Mouse (Mus musculus) thymus, postnatal 0 days (tissue): ENCODE data around the gene Nfu1. TPM values are rescaled to one million over a fixed set of nuclear protein-coding genes. Genes with fewer than 3 reads are reported as not detected.
"Not testable (repeated sequence)": the region's sequence is repeated elsewhere in the genome, so short reads cannot be mapped to it uniquely, and the experiment has no call there.

ENCODE experiments used
- DNase-seq: peaks from one replicate; pipeline ENCODE4 v3.0.0-alpha.2; 2015; ENCODE audit warnings: low spot score
- polyA plus RNA-seq: library from polyadenylated mRNA; unstranded; fragments of >200 nt; fragmentation: Nextera tagmentation; extraction: Ambion mirVana; gene quantifications from 2 replicates; pipeline ENCODE4 v1.2.1, GENCODE M21; 2015

Nfu1 gene
- polyA plus RNA-seq, 1 experiment from 2014 or later: 86.1 TPM

DNA sequence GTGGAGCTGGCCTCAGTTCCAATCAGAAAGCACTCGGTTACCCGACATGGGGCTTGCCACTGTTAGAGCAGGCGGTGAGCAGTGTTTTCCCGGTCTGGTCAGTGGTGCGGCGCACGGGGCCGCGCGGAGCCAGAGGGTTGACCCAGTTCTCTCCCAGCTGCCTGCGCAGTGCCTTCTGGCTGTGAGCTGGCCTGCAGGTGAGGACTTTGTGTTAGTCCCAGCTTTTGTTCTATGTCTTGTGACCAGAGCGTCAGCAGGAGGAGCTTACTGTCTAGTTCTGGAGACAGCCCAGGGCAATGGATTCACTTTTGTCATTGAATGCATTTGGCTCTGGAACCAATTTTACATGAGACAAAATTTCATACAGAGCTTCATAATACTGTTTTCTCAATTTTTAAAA is 12.8 kb downstream of the Nfu1 start:
- DNase-seq: no peak

DNA sequence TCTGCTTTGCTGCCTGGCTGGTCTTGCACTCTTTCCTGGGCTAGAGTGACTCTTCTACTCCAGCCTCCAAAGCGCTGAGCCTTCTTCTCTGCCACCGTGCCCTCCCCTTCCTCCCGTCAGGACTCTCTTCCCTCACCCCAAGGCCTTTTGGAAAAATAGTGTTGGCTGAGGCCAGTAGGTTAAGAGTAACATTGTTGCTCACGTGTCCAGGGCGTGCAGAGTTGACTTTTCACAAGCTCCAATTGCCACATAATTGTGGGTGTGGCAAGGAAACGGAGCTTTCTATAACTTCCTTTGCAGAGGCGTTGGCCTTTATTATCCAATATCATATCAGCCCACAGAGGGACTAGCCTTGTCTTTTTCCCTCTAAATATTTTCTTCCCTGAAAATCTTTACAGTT is 17.9 kb downstream of the Nfu1 start:
- DNase-seq: no peak

DNA sequence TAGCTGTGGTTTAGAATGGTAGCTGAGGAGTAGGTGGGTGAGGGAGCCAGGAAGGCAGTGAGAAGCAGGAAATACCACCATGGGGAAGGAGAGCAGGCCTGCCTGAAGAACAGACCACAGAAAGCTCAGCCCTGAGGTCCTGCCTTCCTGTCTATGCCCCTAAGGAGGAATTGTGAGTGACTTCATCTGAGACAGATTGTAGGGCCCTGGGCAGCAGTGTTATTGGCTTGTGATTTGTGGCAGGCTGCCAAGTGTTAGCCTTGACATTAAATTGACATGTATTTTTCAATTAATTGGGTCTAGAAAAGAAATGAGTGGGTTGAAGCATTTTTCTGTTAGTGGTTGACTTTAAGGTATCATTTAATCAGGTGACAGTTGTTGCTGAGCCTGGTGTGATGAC is 19.8 kb downstream of the Nfu1 start:
- DNase-seq: no peak

DNA sequence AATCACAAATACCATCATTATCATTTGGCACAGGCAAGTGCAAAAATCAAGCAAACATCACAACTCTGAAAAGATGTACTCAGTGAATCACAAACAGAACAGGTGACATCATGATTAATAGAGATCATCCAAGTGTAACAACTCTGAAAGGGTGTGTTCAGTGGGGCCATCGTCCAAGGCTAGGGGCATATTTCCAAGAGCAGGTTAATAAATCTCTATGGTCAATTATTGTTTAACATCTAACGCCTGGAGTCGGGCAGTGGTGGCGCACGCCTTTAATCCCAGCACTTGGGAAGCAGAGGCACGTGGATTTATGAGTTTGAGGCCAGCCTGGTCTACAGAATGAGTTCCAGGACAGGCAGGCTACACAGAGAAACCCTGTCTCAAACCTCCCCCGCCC is 22.3 kb downstream of the Nfu1 start:
- not testable (repeated sequence) for DNase-seq

DNA sequence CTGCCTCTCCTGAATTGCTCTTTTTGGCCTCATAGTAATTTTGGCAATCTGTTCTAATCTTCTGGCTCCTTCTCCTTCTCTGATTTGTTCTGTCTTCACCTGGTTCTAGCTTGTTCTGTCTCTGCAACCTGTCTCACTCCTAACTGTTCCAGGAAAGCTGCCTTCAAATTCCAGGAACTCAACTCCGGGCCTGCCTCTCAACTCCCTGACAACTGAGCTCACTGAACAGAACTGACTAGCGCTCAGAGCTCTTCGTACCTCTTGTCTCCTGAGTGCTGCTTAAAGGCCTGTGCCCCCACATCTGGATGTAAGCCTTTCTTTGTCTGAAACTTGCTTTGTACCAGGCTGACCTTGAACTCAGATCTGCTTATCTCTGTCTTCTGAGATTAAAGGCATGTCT is 23.4 kb downstream of the Nfu1 start:
- DNase-seq: no peak

DNA sequence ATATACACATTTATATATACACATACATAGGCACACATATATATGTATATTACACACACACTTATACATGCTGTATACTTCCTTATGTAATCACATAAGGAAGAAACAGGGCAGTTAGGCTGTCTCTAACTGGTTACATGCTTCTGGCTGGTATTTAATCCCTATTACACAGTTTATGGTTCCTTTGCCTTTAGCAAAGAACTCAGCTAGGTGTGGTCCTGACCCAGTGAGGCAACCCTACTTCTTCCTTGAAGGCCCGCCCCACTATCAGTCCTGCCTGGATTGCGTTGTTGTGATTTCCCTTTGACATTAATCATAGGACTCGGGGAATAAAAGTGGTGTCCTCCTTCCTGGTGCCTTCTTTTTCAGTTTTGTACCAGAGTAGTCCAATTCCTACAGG is 25.4 kb downstream of the Nfu1 start:
- DNase-seq: no peak

DNA sequence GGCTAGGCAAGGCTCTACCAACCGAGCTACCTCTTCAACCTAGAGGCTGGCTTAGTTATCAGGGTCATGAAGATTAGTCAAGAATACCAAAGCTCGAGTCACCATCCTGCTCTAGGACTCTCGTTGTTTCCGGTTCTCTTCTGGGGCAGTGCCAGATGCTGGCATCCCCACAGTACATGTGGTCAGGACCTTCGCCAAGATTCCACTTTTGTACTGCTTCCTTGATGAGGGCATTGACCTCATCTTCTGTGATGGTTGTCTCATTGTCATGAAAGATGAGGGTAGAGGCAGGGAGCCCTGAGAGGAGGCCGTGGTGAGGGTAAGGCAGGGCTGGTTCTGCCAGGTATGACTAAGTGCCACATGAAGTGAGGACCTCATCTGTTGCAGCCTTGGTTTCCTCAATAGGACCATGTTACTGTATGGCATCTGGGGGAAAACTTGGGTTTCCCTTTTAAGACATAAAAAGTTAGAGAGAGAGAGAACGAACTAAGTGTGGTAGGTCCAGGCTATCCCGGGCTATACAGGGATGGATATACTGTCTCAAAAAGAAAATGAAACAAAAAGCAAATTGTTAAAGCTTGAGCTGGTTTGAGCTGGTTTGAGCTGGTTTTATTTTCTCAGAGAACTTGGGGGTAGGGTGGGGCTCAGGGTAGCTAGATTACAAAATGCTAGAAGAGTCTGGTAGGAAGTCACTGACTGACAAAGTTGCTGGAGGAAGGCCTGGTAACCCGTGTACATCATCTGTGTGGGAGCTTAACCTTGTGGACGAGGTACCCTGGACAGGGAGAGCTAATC is 29.0 kb downstream of the Nfu1 start:
- DNase-seq: no peak

DNA sequence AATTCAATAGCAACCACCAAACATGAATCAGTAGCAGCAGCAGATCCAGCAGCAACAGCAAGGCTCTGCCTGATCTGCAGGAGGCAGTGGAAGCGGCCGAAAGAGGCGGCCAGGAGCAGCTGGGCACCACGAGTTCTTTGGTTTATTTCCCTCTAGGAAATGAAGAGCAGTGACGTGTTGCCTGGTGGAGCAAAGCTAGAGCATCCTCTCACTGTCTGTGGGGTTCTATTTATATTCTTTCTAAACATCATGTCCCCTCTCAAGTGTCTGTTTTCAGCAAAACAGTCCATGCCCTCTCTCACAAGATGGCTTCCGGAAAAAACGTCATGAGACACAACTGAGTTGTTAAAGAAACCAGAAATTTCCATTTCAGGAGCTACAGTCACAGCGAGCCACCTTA is 30.1 kb downstream of the Nfu1 start:
- DNase-seq: no peak

DNA sequence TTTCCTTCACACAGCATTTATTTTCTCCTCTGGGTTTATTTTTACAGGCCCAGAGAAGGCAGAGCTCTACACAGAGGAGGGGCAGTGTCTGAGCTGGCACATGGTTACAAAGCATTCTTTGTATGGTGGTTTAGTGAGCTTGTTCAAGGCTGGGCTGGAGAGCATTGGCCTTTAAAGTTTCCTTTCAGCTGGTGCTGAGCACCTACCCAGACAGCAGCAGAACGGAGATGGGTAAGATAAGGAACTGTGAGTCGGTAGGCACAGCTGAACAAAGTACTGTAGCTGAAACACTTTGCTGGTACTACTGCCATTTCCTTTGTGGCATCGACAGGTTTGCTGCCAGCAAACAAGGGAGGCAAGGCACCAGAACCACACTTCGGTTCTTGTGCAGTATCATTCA is 31.9 kb downstream of the Nfu1 start:
- peak; percentile 81 for DNase-seq

DNA sequence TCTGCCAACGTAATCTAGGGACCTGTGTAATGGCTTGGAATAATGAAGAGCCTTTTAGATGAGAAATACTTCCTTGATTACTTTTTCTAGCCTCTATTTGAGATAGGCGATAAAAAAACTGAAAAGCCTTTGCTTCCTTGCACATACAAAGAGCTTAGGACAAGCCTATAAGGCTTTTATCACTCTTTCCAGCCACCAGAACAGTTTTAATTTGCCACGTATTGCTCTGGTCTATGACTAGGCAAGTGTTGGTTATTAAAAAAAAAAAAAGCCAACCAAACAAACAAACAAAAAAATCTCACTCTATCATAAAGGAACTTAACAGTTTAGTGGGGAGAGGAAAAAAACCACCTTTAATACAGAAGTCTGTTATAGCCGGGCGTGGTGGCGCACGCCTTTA is 32.4 kb downstream of the Nfu1 start:
- DNase-seq: no peak

DNA sequence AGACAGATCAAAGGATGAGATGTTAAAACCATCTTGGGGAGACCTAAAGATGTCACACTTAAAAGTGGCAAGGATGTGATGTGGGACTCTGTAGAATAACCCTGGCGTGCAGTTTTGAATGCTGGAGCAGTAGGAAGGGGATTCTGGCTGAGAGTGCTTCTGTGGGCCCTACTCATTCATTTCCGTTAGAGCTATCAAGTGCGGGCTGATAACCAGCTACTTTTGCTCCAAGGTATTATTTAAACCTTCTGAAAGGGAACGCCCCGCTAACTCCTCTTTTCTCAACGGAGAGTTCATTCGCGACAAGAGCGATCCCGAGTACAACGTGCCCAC is 32.9 kb downstream of the Nfu1 start:
- no peak for DNase-seq

DNA sequence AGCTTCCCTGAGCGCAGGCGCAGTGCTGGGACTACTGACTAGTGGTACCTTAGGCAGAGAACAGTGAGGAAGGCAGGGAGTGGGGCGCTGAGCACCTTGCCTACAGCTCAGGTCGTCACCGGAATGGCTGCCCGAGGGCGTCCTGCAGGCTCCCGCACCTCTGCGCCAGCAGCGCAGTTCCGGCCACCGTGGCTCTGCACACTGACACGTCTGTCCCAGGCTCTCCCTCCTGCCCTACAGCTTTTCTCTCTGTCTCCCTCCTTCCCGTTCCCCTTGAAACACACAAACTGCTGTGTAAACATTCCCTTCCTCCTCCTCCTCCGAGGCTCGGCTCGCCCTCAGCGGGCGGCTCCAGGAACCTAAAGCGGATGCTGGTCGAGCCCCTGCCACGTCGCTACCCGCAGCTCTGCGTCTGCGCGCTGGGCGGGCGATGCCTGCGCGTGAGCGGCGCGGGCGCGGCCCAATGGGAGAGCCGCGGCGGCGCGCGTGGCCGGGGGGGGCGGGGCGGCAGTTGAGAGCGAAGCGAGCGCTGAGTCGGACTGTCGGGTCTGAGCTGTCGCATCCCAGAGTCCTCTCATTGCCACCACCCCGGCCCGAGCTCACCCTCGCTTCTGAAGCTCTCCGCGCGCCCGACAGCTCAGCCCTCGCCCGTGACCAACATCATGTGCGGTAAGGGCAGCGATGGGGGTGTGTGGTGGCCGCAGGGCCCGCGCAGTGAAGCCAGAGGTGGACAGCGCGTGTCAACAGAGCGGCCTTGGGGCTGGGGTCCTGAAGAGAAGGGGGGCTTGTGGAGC is 33.5 kb downstream of the Nfu1 start, which contains the start of gene Gfpt1:
Gene Gfpt1 (plus strand): TSS at position 510 of the 794 bp plus-strand sequence.
- peak; percentile 96 for DNase-seq

DNA sequence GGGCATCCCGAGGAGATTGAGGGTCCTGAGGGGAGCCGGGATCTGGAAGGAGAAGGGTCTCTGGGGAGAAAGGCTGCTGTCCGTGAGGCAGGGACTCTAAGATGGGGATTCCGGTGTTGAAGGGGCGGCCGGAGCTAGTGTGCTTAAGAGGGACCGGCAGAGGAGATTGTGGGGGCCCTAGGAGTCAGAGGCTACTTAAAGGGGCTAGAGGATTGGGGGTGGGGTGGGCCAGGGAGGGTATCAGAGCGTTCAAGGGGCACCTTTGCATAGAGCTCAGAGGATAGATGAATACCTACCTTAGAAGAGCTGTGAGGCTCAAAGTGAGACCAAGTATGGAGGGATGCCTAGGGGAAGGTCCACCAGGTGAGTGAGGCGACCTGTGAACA is 34.1 kb downstream of the Nfu1 start:
- DNase-seq: no peak

DNA sequence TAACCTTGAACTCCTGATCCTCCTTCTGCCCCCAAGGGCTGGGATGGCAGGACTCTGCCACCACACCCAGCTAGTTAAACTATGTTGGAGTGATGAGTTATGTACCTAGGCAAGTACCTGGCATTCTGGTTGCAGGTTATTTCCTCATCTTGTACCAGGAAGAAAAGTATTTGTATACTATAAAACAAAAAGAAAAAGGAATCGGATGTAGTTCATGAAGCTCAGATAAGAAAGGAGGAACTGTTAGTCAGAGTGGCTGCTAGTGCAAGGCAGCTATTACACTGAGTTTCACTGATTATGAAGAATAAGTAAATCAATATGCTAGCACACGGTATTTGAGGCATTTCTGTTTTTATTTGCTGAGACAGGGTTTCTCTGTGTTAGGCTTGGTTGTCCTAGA is 35.9 kb downstream of the Nfu1 start:
- no peak for DNase-seq

DNA sequence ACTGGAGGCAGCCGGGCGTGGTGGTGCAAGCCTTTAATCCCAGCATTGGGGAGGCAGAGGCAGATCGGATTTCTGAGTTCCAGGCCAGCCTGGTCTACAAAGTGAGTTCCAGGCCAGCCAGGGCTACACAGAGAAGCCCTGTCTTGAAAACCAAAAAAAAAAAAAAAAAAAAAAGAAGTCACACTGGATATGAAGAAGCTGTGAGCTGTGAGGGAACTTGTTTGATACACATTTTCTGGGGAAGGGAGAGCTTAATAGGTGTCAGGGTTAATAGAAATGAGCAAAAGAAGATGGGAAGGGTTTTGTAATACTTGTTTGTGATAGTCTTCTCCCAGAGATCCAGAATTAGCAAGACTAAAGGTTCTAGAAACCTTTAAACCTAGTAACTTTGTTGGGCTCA is 36.5 kb downstream of the Nfu1 start:
- DNase-seq: no peak

DNA sequence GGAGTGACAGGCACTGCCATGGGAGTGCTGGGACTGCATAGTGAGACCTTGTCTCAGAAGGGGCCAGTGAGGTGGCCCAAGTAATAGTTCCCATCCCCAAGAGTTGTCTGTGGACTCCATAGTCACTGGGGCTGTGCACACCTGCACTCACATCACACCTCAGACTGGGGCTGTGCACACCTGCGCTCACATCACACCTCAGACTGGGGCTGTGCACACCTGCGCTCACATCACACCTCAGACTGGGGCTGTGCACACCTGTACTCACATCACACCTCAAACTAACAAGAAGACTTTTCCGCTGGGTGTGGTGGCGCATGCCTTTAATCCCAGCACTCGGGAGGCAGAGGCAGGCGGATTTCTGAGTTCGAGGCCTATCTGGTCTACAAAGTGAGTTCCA is 39.7 kb downstream of the Nfu1 start:
- DNase-seq: not testable (repeated sequence)

DNA sequence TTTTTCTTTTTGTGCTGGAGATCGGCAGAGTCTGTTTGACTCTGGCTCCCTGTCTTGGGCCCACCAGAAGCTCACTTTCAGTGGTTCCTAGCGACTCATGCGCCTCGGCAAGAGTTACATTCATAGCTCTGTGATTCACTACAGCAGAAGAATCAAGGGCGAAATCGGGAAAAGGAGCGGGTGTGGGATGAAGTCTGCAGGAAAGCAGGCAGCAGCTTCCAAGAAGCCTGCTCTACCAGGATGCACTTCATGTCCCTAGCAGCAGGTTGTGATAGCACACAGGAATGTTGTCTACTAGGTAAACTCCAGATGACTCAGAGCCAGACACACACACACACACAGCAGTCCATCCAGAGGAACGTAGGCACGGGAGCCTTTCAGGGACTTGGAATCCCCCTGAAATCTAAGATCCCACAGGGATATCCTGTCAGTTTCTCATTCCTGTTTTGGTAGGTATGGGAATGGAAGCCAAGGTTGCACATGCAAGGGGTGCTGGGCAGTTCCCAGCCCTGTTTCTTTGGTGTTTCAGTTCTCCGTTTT is 42.9 kb downstream of the Nfu1 start:
- DNase-seq: no peak

DNA sequence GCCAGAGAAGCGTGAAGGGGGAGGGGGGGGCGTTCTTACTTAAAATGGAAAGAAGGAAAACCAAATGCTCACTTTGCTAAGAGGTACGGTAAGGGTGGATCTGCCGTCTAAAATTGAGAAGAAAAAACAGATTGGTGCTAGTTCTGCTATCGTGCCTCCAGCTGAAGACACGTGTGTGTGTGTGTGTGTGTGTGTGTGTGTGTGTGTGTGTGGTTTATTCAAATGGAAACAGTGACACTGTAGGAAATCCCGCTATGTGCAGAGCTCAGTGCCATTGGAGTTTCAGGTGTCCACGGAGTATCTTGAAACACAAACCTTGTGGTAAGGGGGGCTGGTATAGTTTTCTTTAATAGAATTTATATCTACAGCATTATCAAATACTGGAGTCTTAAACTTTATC is 45.2 kb downstream of the Nfu1 start:
- no peak for DNase-seq

DNA sequence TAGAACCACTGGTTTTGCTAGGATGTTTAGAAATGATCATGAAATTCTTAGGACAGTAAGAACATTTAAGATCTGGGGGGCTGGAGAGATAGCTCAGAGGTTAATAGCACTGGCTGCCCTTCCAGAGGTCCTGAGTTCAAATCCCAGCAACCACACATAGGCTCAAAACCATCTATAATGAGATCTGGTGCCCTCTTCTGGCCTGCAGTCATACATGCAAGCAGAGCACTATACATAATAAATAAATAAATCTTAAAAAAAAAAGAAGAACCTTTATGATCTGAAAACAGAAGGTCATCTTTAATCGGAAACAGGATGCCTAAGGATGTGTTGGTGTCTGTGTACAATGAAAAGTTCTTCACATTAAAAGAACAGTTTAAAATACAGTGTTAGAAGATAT is 50.7 kb downstream of the Nfu1 start:
- no peak for DNase-seq

DNA sequence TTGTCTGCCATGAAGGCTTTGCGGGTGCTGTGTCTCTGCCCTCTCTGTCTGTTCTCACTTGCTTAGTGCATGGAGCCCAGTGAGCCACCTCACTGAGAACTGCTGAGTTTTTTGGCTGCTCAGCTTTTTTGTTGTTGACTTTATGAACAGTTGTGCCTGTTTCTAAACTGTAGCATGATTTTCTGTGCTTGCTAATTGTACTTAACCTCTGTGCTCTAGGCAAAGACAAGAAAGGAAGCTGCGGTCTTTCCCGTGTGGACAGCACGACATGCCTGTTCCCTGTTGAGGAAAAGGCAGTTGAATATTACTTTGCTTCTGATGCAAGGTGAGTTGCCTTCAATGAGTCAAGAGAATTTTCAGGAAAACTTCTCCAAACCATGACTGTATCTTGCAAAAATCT is 54.5 kb downstream of the Nfu1 start:
- no peak for DNase-seq

DNA sequence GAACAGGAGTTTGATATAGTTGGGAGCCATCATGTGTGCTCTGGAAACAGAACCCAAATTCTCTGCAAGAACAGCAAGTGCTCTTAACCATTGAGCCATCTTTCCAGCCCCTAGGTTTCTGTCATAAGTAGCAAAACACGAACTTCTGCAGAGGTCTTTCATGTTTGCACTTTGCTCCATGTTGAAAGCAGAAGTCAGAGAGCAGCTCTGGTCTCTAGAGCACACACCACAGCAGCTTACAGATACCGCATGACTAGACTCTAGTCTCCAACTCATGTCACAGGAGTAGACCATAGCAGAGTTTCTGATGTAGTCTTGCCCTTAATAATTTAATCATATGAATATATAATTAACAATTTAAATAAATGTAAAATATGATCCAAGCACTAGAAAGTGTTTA is 59.2 kb downstream of the Nfu1 start:
- no peak for DNase-seq

DNA sequence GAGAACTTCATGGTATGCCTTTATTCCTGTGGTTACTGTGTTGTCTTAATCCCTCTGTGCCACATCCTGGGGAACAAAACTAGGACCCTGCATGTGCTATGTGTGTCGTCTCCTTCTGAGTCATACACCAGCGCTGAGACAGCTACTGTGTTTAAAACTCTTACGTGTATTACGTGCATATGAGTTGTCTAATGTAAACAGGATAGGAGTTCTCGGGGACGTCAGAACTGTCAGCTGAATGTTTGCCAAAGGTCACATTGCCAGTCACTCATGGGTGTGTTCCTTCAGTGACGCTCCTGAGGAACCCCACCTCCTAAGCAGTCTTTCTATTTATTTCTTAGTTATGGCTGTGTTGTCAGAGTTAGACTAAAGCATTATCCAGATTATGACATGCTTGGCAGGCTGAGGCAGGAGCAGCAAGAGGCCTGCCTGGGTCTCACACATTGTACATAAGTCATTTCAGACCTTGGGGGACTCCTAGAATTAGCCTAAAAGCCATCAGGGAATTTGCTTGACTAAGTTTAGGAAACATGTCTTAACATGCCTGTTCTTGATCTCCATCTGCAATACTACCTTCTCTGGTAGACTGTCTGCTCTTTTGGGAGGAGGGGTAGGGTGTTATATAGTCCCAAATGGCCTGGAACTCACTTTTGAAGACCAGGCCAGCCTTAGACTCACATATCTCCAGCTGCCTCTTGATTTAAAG is 60.3 kb downstream of the Nfu1 start:
- no peak for DNase-seq
